Mouse (Mus musculus): ENCODE results near the gene Zcchc7. TPM values are rescaled to one million over a fixed set of nuclear protein-coding genes. Genes with fewer than 3 reads are reported as not detected.
A peak's percentile ranks its signal among the peaks of the same experiment; 100 is the strongest.

Zcchc7 gene
- total and polyA plus RNA-seq, 3 experiments = 17.8 to 18.2 TPM; not detected in 1

GRCm38 (mm10) chr4:44871591-44871990 is 115.9 kb downstream of the Zcchc7 start:
- H3K27ac ChIP-seq (ENCODE audit: control insufficient read depth, low read depth, low read length) = peak overlapping the region; percentile 49
- peaks cover 5 to 17% of the 10 kb centered on the region in 2 experiments; a peak in 3 of 4 replicates for H3K4me1 ChIP-seq (ENCODE audit: control insufficient read depth in 1 of 2, insufficient read depth in 2 of 2, low read length in 2 of 2)
- H3K79me2 ChIP-seq (ENCODE audit: control insufficient read depth, insufficient read depth, low read length, poor library complexity) = peaks cover 2% of the 10 kb centered on the region; the same call in 1 of the 2 replicates
- H3K27me3 ChIP-seq (ENCODE audit: control insufficient read depth in 1 of 2, insufficient read depth in 2 of 2, low read length in 2 of 2) = no peaks in the 10 kb centered on the region
- H3K9me3 ChIP-seq (replicated peaks; ENCODE audit: insufficient read depth, low read length) = no peaks in the 10 kb centered on the region
- H3K9ac ChIP-seq (ENCODE audit: control insufficient read depth, low read depth, low read length, poor library complexity, severe bottlenecking) = no peak overlapping the region
- H3K4me3 ChIP-seq (ENCODE audit: control insufficient read depth in 1 of 2, insufficient read depth in 1 of 2, low read depth in 2 of 2, low read length in 2 of 2) = no peak overlapping the region
- peak; percentile 78 for DNase-seq (ENCODE audit: low read depth, low spot score)
- TF ChIP-seq POLR2AphosphoS2 (IDR thresholded peaks at IDR 0.05; ENCODE audit: low read length) (no peak), NELFE (IDR thresholded peaks at IDR 0.05; ENCODE audit: low read depth, low read length) (no peak), SIN3A (IDR thresholded peaks at IDR 0.05; ENCODE audit: low read length) (no peak), MAFK (IDR thresholded peaks at IDR 0.05; ENCODE audit: borderline replicate concordance, low read depth, low read length) (no peak), CHD2 (IDR thresholded peaks at IDR 0.05; ENCODE audit: low read length) (no peak), TCF12 (IDR thresholded peaks at IDR 0.05; ENCODE audit: low read depth, low read length) (no peak), ZMIZ1 (IDR thresholded peaks at IDR 0.05; ENCODE audit: low read depth, low read length) (no peak), CTCF (IDR thresholded peaks at IDR 0.05 in 2 of 3, conservative IDR thresholded peaks at IDR 0.05 in 1 of 3; ENCODE audit: control insufficient read depth in 1 of 3, insufficient read depth in 1 of 3, low read depth in 2 of 3, low read length in 3 of 3, poor library complexity in 1 of 3, severe bottlenecking in 1 of 3) (no peak), POLR2A (IDR thresholded peaks at IDR 0.05; ENCODE audit: control insufficient read depth in 1 of 2, insufficient read depth in 1 of 2, low read depth in 1 of 2, low read length in 2 of 2, poor library complexity in 1 of 2) (no peak), EP300 (IDR thresholded peaks at IDR 0.05; ENCODE audit: low read depth in 1 of 2, low read length in 2 of 2) (no peak), ZNF384 (IDR thresholded peaks at IDR 0.05; ENCODE audit: low read depth, low read length) (no peak), RAD21 (IDR thresholded peaks at IDR 0.05; ENCODE audit: low read depth, low read length) (no peak), RCOR1 (IDR thresholded peaks at IDR 0.05; ENCODE audit: low read depth, low read length) (no peak), TBP (IDR thresholded peaks at IDR 0.05; ENCODE audit: low read depth, low read length) (no peak), ZC3H11A (IDR thresholded peaks at IDR 0.05; ENCODE audit: low read depth, low read length) (no peak), ETS1 (IDR thresholded peaks at IDR 0.05; ENCODE audit: low read depth, low read length) (no peak), KAT2A (conservative IDR thresholded peaks at IDR 0.05; ENCODE audit: low read depth, low read length) (no peak), HCFC1 (IDR thresholded peaks at IDR 0.05; ENCODE audit: low read depth, low read length) (no peak)
- H3K36me3 ChIP-seq (ENCODE audit: control insufficient read depth in 1 of 2, insufficient read depth in 2 of 2, low read length in 2 of 2) = peaks cover 1 to 23% of the 10 kb centered on the region in 2 experiments; a peak in 2 of 4 replicates

- H3K27ac ChIP-seq (ENCODE audit: control insufficient read depth, low read depth, low read length) = peak overlapping the region; percentile 49; the same call in 1 of the 2 replicates
- no peaks in the 10 kb centered on the region for H3K9me3 ChIP-seq (replicated peaks; ENCODE audit: insufficient read depth, low read length)
- H3K36me3 ChIP-seq (ENCODE audit: control insufficient read depth in 1 of 2, insufficient read depth in 2 of 2, low read length in 2 of 2) = peaks cover 1 to 25% of the 10 kb centered on the region in 2 experiments; a peak in 2 of 4 replicates
- H3K4me1 ChIP-seq (ENCODE audit: control insufficient read depth in 1 of 2, insufficient read depth in 2 of 2, low read length in 2 of 2) = peaks cover 5 to 17% of the 10 kb centered on the region in 2 experiments; a peak in 3 of 4 replicates
- no peaks in the 10 kb centered on the region for H3K27me3 ChIP-seq (ENCODE audit: control insufficient read depth in 1 of 2, insufficient read depth in 2 of 2, low read length in 2 of 2)
- no peak overlapping the region for H3K9ac ChIP-seq (ENCODE audit: control insufficient read depth, low read depth, low read length, poor library complexity, severe bottlenecking)
- peaks cover 2% of the 10 kb centered on the region; the same call in 1 of the 2 replicates for H3K79me2 ChIP-seq (ENCODE audit: control insufficient read depth, insufficient read depth, low read length, poor library complexity)
- no peak overlapping the region for H3K4me3 ChIP-seq (ENCODE audit: control insufficient read depth in 1 of 2, insufficient read depth in 1 of 2, low read depth in 2 of 2, low read length in 2 of 2)
- peak; percentile 71 for DNase-seq (ENCODE audit: low read depth, low spot score)
- no peak for TF ChIP-seq KAT2A (conservative IDR thresholded peaks at IDR 0.05; ENCODE audit: low read depth, low read length)
- TF ChIP-seq MYB (IDR thresholded peaks at IDR 0.05; ENCODE audit: low read depth, low read length) = no peak
- TF ChIP-seq TCF12 (IDR thresholded peaks at IDR 0.05; ENCODE audit: low read depth, low read length) = peak; percentile 91
- no peak for TF ChIP-seq MXI1 (IDR thresholded peaks at IDR 0.05; ENCODE audit: low read depth, low read length)
- no peak for TF ChIP-seq ZNF384 (IDR thresholded peaks at IDR 0.05; ENCODE audit: low read depth, low read length)
- TF ChIP-seq E2F4 (IDR thresholded peaks at IDR 0.05; ENCODE audit: borderline replicate concordance, low read depth, low read length) = no peak
- TF ChIP-seq ZMIZ1 (IDR thresholded peaks at IDR 0.05; ENCODE audit: low read depth, low read length) = no peak
- 0 out of 2 replicates have a peak, but pooled peaks have one; percentile 15 for TF ChIP-seq MAFK (IDR thresholded peaks at IDR 0.05; ENCODE audit: borderline replicate concordance, low read depth, low read length)
- no peak for TF ChIP-seq ZKSCAN1 (IDR thresholded peaks at IDR 0.05; ENCODE audit: low read depth, low read length)
- no peak for TF ChIP-seq CHD1 (IDR thresholded peaks at IDR 0.05; ENCODE audit: low read depth, low read length)
- TF ChIP-seq JUND (IDR thresholded peaks at IDR 0.05; ENCODE audit: low read depth, low read length) = no peak
- TF ChIP-seq POLR2AphosphoS5 (IDR thresholded peaks at IDR 0.05; ENCODE audit: borderline replicate concordance, low read depth, low read length) = no peak
- no peak for TF ChIP-seq GABPA (IDR thresholded peaks at IDR 0.05; ENCODE audit: low read depth, low read length)
- TF ChIP-seq RAD21 (IDR thresholded peaks at IDR 0.05; ENCODE audit: low read depth, low read length) = no peak
- TF ChIP-seq BHLHE40 (IDR thresholded peaks at IDR 0.05; ENCODE audit: borderline replicate concordance, low read depth, low read length) = no peak
- TF ChIP-seq HCFC1 (IDR thresholded peaks at IDR 0.05; ENCODE audit: low read depth, low read length) = no peak
- TF ChIP-seq ELF1 (IDR thresholded peaks at IDR 0.05; ENCODE audit: low read depth, low read length) = no peak
- no peak for TF ChIP-seq POLR2A (IDR thresholded peaks at IDR 0.05; ENCODE audit: control insufficient read depth in 1 of 2, insufficient read depth in 1 of 2, low read depth in 1 of 2, low read length in 2 of 2, poor library complexity in 1 of 2)
- no peak for TF ChIP-seq ZC3H11A (IDR thresholded peaks at IDR 0.05; ENCODE audit: low read depth, low read length)
- TF ChIP-seq ETS1 (IDR thresholded peaks at IDR 0.05; ENCODE audit: low read depth, low read length) = peak; percentile 69
- peak; percentile 48; the same call in 1 of the 2 replicates for TF ChIP-seq TAL1 (IDR thresholded peaks at IDR 0.05; ENCODE audit: low read length)
- TF ChIP-seq GATA1 (IDR thresholded peaks at IDR 0.05; ENCODE audit: low read depth, low read length) = peak; percentile 98
- no peak for TF ChIP-seq SMC3 (IDR thresholded peaks at IDR 0.05; ENCODE audit: low read depth, low read length)
Measured at GRCm38 (mm10) chr4:44872048-44872447, 116.4 kb downstream of the Zcchc7 start.

All from MEL (cell line).